8 mouse cellular contexts compared by ENCODE assay signal in genomic region chr12:108422495-108422857, GRCm38 (mm10). TPM values are rescaled to one million over a fixed set of nuclear protein-coding genes. Genes with fewer than 3 reads are reported as not detected.
A peak's percentile ranks its signal among the peaks of the same experiment; 100 is the strongest.
DNase-seq lines count a peak whose midpoint lies in the region; ATAC-seq and TF ChIP-seq lines count a peak whose summit lies in the region.

No protein-coding gene starts in this region.

- H3K36me3 ChIP-seq in neural tube, embryonic 11.5 days (ENCODE audit: control insufficient read depth, insufficient read depth, low read length), result no peaks in the 10 kb centered on the region
- no peaks in the 10 kb centered on the region for H3K36me3 ChIP-seq in heart, adult 2 months (ENCODE audit: control insufficient read depth, insufficient read depth, low read length)
- no peaks in the 10 kb centered on the region for H3K36me3 ChIP-seq in kidney, embryonic 16.5 days (ENCODE audit: insufficient read depth, low read length)
- H3K36me3 ChIP-seq in lung, postnatal 0 days (ENCODE audit: insufficient read depth, low read length), result no peaks in the 10 kb centered on the region; the same call in 1 of the 2 replicates
- no peaks in the 10 kb centered on the region for H3K36me3 ChIP-seq in stomach, embryonic 16.5 days (ENCODE audit: control insufficient read depth, insufficient read depth, low read length)

- peak overlapping the region; percentile 94 for H3K27ac ChIP-seq in neural tube, embryonic 11.5 days (ENCODE audit: low read depth, low read length)
- peak overlapping the region; percentile 61 for H3K27ac ChIP-seq in heart, adult 2 months
- H3K27ac ChIP-seq in kidney, embryonic 16.5 days (ENCODE audit: low read length), result peak overlapping the region; percentile 90
- peak overlapping the region; percentile 84; the same call in 1 of the 2 replicates for H3K27ac ChIP-seq in lung, postnatal 0 days (ENCODE audit: low read length)
- peak overlapping the region; percentile 42; the same call in 1 of the 2 replicates for H3K27ac ChIP-seq in stomach, embryonic 16.5 days (ENCODE audit: low read length)

- H3K4me1 ChIP-seq in neural tube, embryonic 11.5 days (ENCODE audit: control insufficient read depth, insufficient read depth, low read length), result peaks cover 19% of the 10 kb centered on the region
- peaks cover 8% of the 10 kb centered on the region for H3K4me1 ChIP-seq in heart, adult 2 months (ENCODE audit: control insufficient read depth, insufficient read depth, low read length)
- peaks cover 22% of the 10 kb centered on the region; the same call in 1 of the 2 replicates for H3K4me1 ChIP-seq in kidney, embryonic 16.5 days (ENCODE audit: insufficient read depth, low read length)
- H3K4me1 ChIP-seq in lung, postnatal 0 days (ENCODE audit: insufficient read depth, low read depth, low read length), result no peaks in the 10 kb centered on the region
- H3K4me1 ChIP-seq in stomach, embryonic 16.5 days (ENCODE audit: control insufficient read depth, insufficient read depth, low read length), result 0 out of 2 replicates have a peak, but pooled peaks cover 8% of the 10 kb centered on the region

- H3K27me3 ChIP-seq in neural tube, embryonic 11.5 days (ENCODE audit: control insufficient read depth, insufficient read depth, low read length), result no peaks in the 10 kb centered on the region
- no peaks in the 10 kb centered on the region for H3K27me3 ChIP-seq in heart, adult 2 months (ENCODE audit: control insufficient read depth, insufficient read depth, low read length)
- 0 out of 2 replicates have a peak, but pooled peaks cover 4% of the 10 kb centered on the region for H3K27me3 ChIP-seq in kidney, embryonic 16.5 days (ENCODE audit: insufficient read depth, low read length)
- H3K27me3 ChIP-seq in lung, postnatal 0 days (replicated peaks; ENCODE audit: insufficient read depth, low read length), result no peaks in the 10 kb centered on the region
- H3K27me3 ChIP-seq in stomach, embryonic 16.5 days (ENCODE audit: control insufficient read depth, insufficient read depth, low read length), result no peaks in the 10 kb centered on the region

- peak overlapping the region; percentile 94 for H3K9ac ChIP-seq in neural tube, embryonic 11.5 days (ENCODE audit: low read length)
- peak overlapping the region; percentile 95 for H3K9ac ChIP-seq in heart, adult 2 months (ENCODE audit: low read depth, low read length)
- peak overlapping the region; percentile 89 for H3K9ac ChIP-seq in kidney, embryonic 16.5 days (replicated peaks; ENCODE audit: low read length)
- H3K9ac ChIP-seq in lung, postnatal 0 days (replicated peaks; ENCODE audit: low read depth), result peak overlapping the region; percentile 75; the same call in 1 of the 2 replicates
- H3K9ac ChIP-seq in stomach, embryonic 16.5 days (ENCODE audit: low read length), result peak overlapping the region; percentile 93

- DNase-seq in neural tube, embryonic 11.5 days (ENCODE audit: low spot score), result no peak
- no peak for DNase-seq in neural tube, embryonic 10.5 days (ENCODE audit: extremely low spot score, low spot score)
- DNase-seq in cerebellum, adult 8-10 months, result peak; percentile 43
- peak in 1 of 2 experiments; percentile 67 for DNase-seq in heart, adult 2 months
- peak; percentile 82 for DNase-seq in lung, postnatal 0 days (ENCODE audit: low spot score)
- DNase-seq in spleen, postnatal 36 days (ENCODE audit: low spot score in 2 of 2), result no peak

- peak overlapping the region; percentile 83 for H3K4me3 ChIP-seq in neural tube, embryonic 11.5 days (ENCODE audit: low read depth, low read length)
- H3K4me3 ChIP-seq in heart, adult 2 months, result peak overlapping the region; percentile 85
- peak overlapping the region; percentile 84 for H3K4me3 ChIP-seq in kidney, embryonic 16.5 days (ENCODE audit: low read length)
- peak overlapping the region; percentile 79 for H3K4me3 ChIP-seq in lung, postnatal 0 days (ENCODE audit: low read depth, low read length)
- peak overlapping the region; percentile 78 for H3K4me3 ChIP-seq in stomach, embryonic 16.5 days (replicated peaks; ENCODE audit: low read length)

- 0 out of 2 replicates have a peak, but pooled peaks cover 3% of the 10 kb centered on the region for H3K79me2 ChIP-seq in heart, adult 2 months (replicated peaks; ENCODE audit: control insufficient read depth, insufficient read depth, low read length)

- TF ChIP-seq POLR2A in heart, adult 2 months (IDR thresholded peaks at IDR 0.05; ENCODE audit: insufficient read depth, low read depth, low read length), result no peak

- intact Hi-C loops in heart, adult 2 months (cut with DNase I), result loop anchor here (1.0 to 2.0 kb wide), 2 partner anchors 26 to 58 kb away; no protein-coding TSS in a partner anchor

- WGBS in neural tube, embryonic 11.5 days, result 2% methylated on average over 11 of the region's 14 CpGs
- 2% methylated on average over 14 of the region's 14 CpGs for WGBS in heart, adult 2 months
- WGBS in kidney, embryonic 16.5 days, result under 1% methylated on average over 10 of the region's 14 CpGs
- 1% methylated on average over 14 of the region's 14 CpGs for WGBS in lung, postnatal 0 days
- WGBS in stomach, embryonic 16.5 days, result 1% methylated on average over 14 of the region's 14 CpGs

- H3K9me3 ChIP-seq in neural tube, embryonic 11.5 days (ENCODE audit: control insufficient read depth, low read length), result no peaks in the 10 kb centered on the region
- no peaks in the 10 kb centered on the region for H3K9me3 ChIP-seq in kidney, embryonic 16.5 days (ENCODE audit: low read length)
- H3K9me3 ChIP-seq in lung, postnatal 0 days (ENCODE audit: low read length), result no peaks in the 10 kb centered on the region
- no peaks in the 10 kb centered on the region for H3K9me3 ChIP-seq in stomach, embryonic 16.5 days (replicated peaks; ENCODE audit: control insufficient read depth, low read length)

- peak overlapping the region; percentile 63 for H3K4me2 ChIP-seq in neural tube, embryonic 11.5 days (ENCODE audit: low read depth)
- H3K4me2 ChIP-seq in kidney, embryonic 16.5 days (replicated peaks; ENCODE audit: low read depth, low read length), result peak overlapping the region; percentile 78
- peak overlapping the region; percentile 89 for H3K4me2 ChIP-seq in lung, postnatal 0 days (replicated peaks; ENCODE audit: low read depth, low read length)
- H3K4me2 ChIP-seq in stomach, embryonic 16.5 days (ENCODE audit: low read depth, low read length), result peak overlapping the region; percentile 67

- TF ChIP-seq CTCF in heart, adult 2 months (IDR thresholded peaks at IDR 0.05), result 0 out of 2 replicates have a peak, but pooled peaks have one; percentile 52
- TF ChIP-seq CTCF in lung, postnatal 0 days (IDR thresholded peaks at IDR 0.05), result peak; percentile 47

- ATAC-seq in neural tube, embryonic 11.5 days (ENCODE audit: insufficient read depth, low FRiP score, low TSS enrichment), result peak; percentile 71
- ATAC-seq in kidney, embryonic 16.5 days (ENCODE audit: low FRiP score, low TSS enrichment), result peak; percentile 64
- peak; percentile 72 for ATAC-seq in lung, postnatal 0 days
- peak; percentile 46 for ATAC-seq in stomach, embryonic 16.5 days (ENCODE audit: insufficient read depth, low FRiP score)

- TF ChIP-seq EP300 in heart, adult 2 months (IDR thresholded peaks at IDR 0.05; ENCODE audit: insufficient read depth, low read depth, low read length), result no peak
- no peak for TF ChIP-seq EP300 in lung, postnatal 0 days (IDR thresholded peaks at IDR 0.05)

RNA-seq across cellular contexts. Expression of gene Eml1, which starts 51.7 kb away (rescaled TPM):
- polyA plus RNA-seq in neural tube, embryonic 11.5 days (2014; fragmentation: Nextera tagmentation; extraction: Ambion mirVana), result 138 and 164 TPM in 2 replicates
- total RNA-seq in heart, adult 2 months (2021), result 10 to 100 TPM; 73.5 to 84.7 TPM
- polyA plus RNA-seq in heart, adult 2 months (2012; rRNA removed), result 68.7 and 112 TPM in 2 replicates
- 82.7 and 92.4 TPM in 2 replicates for polyA plus RNA-seq in kidney, embryonic 16.5 days (2015; fragmentation: Nextera tagmentation; extraction: Ambion mirVana)
- polyA plus RNA-seq in lung, postnatal 0 days (2015; fragmentation: Nextera tagmentation; extraction: Ambion mirVana), result 55.0 and 68.7 TPM in 2 replicates
- 82.3 and 111 TPM in 2 replicates for polyA plus RNA-seq in stomach, embryonic 16.5 days (2015; fragmentation: Nextera tagmentation; extraction: Ambion mirVana)

Comparison
In these comparisons a context has a peak if more than half of its experiments do, and no peak if none do; other contexts are left out.
1. DNase-seq: peak in cerebellum, adult 8-10 months (single experiment) and lung, postnatal 0 days (single experiment); none in neural tube, embryonic 11.5 days (single experiment), neural tube, embryonic 10.5 days (single experiment) and spleen, postnatal 36 days (0 of 2).
2. H3K27ac ChIP-seq: peak in every context shown above with its lines; median percentile 94 in neural tube, embryonic 11.5 days; 90 in kidney, embryonic 16.5 days; 84 in lung, postnatal 0 days; 61 in heart, adult 2 months; 42 in stomach, embryonic 16.5 days.
3. Peak in every context shown above with its lines, with median percentiles within 50 percentile points of each other: ATAC-seq, H3K4me2 ChIP-seq, H3K4me3 ChIP-seq and H3K9ac ChIP-seq.